Mouse (Mus musculus) hindbrain, embryonic 11.5 days (tissue): Measurements from ENCODE around the gene Nfs1. TPM values are rescaled to one million over a fixed set of nuclear protein-coding genes. Genes with fewer than 3 reads are reported as not detected.
"Not testable (repeated sequence)": the region's sequence is repeated elsewhere in the genome, so short reads cannot be mapped to it uniquely, and the experiment has no call there.

Source experiments
- ATAC-seq: fragments of 200-750 bp; cut with Nextera tagmentation; 2 replicates; pipeline ENCODE4 v1.8.0; 2017; ENCODE audit warnings: mild to moderate bottlenecking, moderate TSS enrichment, moderate library complexity; ENCODE audit not compliant: low FRiP score
- DNase-seq: peaks from one replicate; pipeline ENCODE4 v3.0.0-alpha.2; 2015; ENCODE audit warnings: low spot score
- H3K27ac ChIP-seq: fragments of 300-500 bp; sonication (generic); 2 replicates; pipeline ENCODE4 v1.5.1; 2014; ENCODE audit warnings: mild to moderate bottlenecking, low read depth, low read length
- H3K27me3 ChIP-seq: fragments of 300-500 bp; sonication (generic); 2 replicates; pipeline ENCODE4 v1.6.1; 2014; ENCODE audit warnings: mild to moderate bottlenecking, low read length, moderate library complexity, mixed read lengths; ENCODE audit not compliant: control insufficient read depth, insufficient read depth
- H3K36me3 ChIP-seq: fragments of 300-500 bp; sonication (generic); 2 replicates; pipeline ENCODE4 v1.6.1; 2014; ENCODE audit warnings: mild to moderate bottlenecking, low read length, moderate library complexity, mixed read lengths; ENCODE audit not compliant: control insufficient read depth, insufficient read depth
- H3K4me1 ChIP-seq: fragments of 300-500 bp; sonication (generic); replicated peaks from 2 replicates; pipeline ENCODE4 v1.6.1; 2014; ENCODE audit warnings: low read length, mixed read lengths; ENCODE audit not compliant: control insufficient read depth, insufficient read depth
- H3K4me2 ChIP-seq: fragments of 300-500 bp; sonication (generic); replicated peaks from 2 replicates; pipeline ENCODE4 v1.6.1; 2014; ENCODE audit warnings: mild to moderate bottlenecking, low read depth, low read length
- H3K4me3 ChIP-seq: fragments of 300-500 bp; sonication (generic); 2 replicates; pipeline ENCODE4 v1.5.1; 2014; ENCODE audit warnings: low read depth, low read length
- H3K9ac ChIP-seq: fragments of 300-500 bp; sonication (generic); 2 replicates; pipeline ENCODE4 v1.6.1; 2014; ENCODE audit warnings: low read depth, low read length
- H3K9me3 ChIP-seq: fragments of 300-500 bp; sonication (generic); 2 replicates; pipeline ENCODE4 v1.6.1; 2016; ENCODE audit warnings: low read length; ENCODE audit not compliant: control insufficient read depth
- WGBS: fragments of 180-500 bp; shearing (Covaris S2); extraction: QIAGEN DNeasy Blood & Tissue Kit; methylation state at CpG from one replicate; pipeline ENCODE4 v1.1.7; 2014; 5-methylcytosine and 5-hydroxymethylcytosine counted together
- polyA plus RNA-seq: library from polyadenylated mRNA; unstranded; fragments of >200 nt; fragmentation: Nextera tagmentation; extraction: Ambion mirVana; gene quantifications from 2 replicates; pipeline ENCODE4 v1.2.1, GENCODE M21; 2014

The Nfs1 gene
- polyA plus RNA-seq, 1 experiment from 2014 or later: 37.7 TPM

GRCm38 (mm10) chr2:156126992-156127391 is 17.0 kb downstream of the Nfs1 start, which contains the start of gene Gm28036:
Gene Gm28036, minus strand, starts transcription at chr2:156127092.
- H3K4me3 ChIP-seq: no peak within 1 kb of the TSS
- no peak within 1 kb of the TSS for H3K9ac ChIP-seq
- DNase-seq (no peak), ATAC-seq (no peak)
- H3K36me3 ChIP-seq: peaks cover 5% of the 10 kb centered on the region; the same call in 1 of the 2 replicates
- no peaks in the 10 kb centered on the region for H3K9me3 ChIP-seq
- H3K27me3 ChIP-seq: no peaks in the 10 kb centered on the region
- H3K4me1 ChIP-seq: no peaks in the 10 kb centered on the region
- 95% methylated on average over 5 of the region's 5 CpGs for WGBS
- H3K27ac ChIP-seq: no peak within 1 kb of the TSS
- H3K4me2 ChIP-seq: no peak within 1 kb of the TSS

GRCm38 (mm10) chr2:156123731-156124130 is 20.3 kb downstream of the Nfs1 start:
- no peak for ATAC-seq
- Histone ChIP-seq H3K4me2 (no peak overlapping the region), H3K9me3 (no peaks in the 10 kb centered on the region), H3K27ac (no peak overlapping the region), H3K36me3 (peaks cover 5% of the 10 kb centered on the region; the same call in 1 of the 2 replicates), H3K4me1 (no peaks in the 10 kb centered on the region), H3K27me3 (no peaks in the 10 kb centered on the region), H3K4me3 (no peak overlapping the region), H3K9ac (no peak overlapping the region)
- WGBS: 96% methylated on average over 5 of the region's 5 CpGs
- no peak for DNase-seq

- DNase-seq: no peak
- H3K9ac ChIP-seq: no peak overlapping the region
- no peaks in the 10 kb centered on the region for H3K4me1 ChIP-seq
- no peaks in the 10 kb centered on the region for H3K9me3 ChIP-seq
- no peaks in the 10 kb centered on the region for H3K27me3 ChIP-seq
- H3K27ac ChIP-seq: no peak overlapping the region
- no peak overlapping the region for H3K4me2 ChIP-seq
- H3K36me3 ChIP-seq: peaks cover 5% of the 10 kb centered on the region; the same call in 1 of the 2 replicates
- H3K4me3 ChIP-seq: no peak overlapping the region
- no peak for ATAC-seq
These were observed 24.4 kb downstream of the Nfs1 start for GRCm38 (mm10) chr2:156119566-156119965.

GRCm38 (mm10) chr2:156112080-156112423 is 31.9 kb downstream of the Nfs1 start:
- peak; percentile 2; the same call in 1 of the 2 replicates for ATAC-seq
- H3K9me3 ChIP-seq, H3K27me3 ChIP-seq, DNase-seq, H3K4me1 ChIP-seq, H3K36me3 ChIP-seq: not testable (repeated sequence)
- Histone ChIP-seq H3K4me3 (peak overlapping the region; percentile 96), H3K9ac (peak overlapping the region; percentile 98; the same call in 1 of the 2 replicates), H3K4me2 (peak overlapping the region; percentile 32), H3K27ac (peak overlapping the region; percentile 89; the same call in 1 of the 2 replicates)
- WGBS: 25% methylated on average over 5 of the region's 5 CpGs

- H3K9me3 ChIP-seq: no peaks in the 10 kb centered on the region
- under 1% methylated on average over 65 of the region's 74 CpGs for WGBS
These were observed 32.5 kb downstream of the Nfs1 start, which contains the start of the genes Cpne1 and Rbm12 for GRCm38 (mm10) chr2:156111358-156112079. Gene Cpne1, minus strand, starts transcription at chr2:156111965. Gene Rbm12, minus strand, starts transcription at chr2:156111978.

GRCm38 (mm10) chr2:156110627-156111357 is 33.2 kb downstream of the Nfs1 start:
- 1% methylated on average over 16 of the region's 16 CpGs for WGBS
- Histone ChIP-seq H3K4me3 (peak overlapping the region; percentile 96), H3K9me3 (no peaks in the 10 kb centered on the region), H3K36me3 (no peaks in the 10 kb centered on the region), H3K27ac (peak overlapping the region; percentile 89; the same call in 1 of the 2 replicates), H3K9ac (peak overlapping the region; percentile 98), H3K27me3 (no peaks in the 10 kb centered on the region), H3K4me1 (0 out of 2 replicates have a peak, but pooled peaks cover 2% of the 10 kb centered on the region), H3K4me2 (peak overlapping the region; percentile 55)
- peak; percentile 67 for ATAC-seq
- peak; percentile 64 for DNase-seq

More at GRCm38 (mm10) chr2:156111358-156112079, 32.5 kb downstream of the Nfs1 start, which contains the start of the genes Cpne1 and Rbm12:
- H3K4me3 ChIP-seq: peak within 1 kb of the TSS; percentile 96
- H3K9ac ChIP-seq: peak within 1 kb of the TSS; percentile 98
- H3K27ac ChIP-seq: peak within 1 kb of the TSS; percentile 89
- H3K36me3 ChIP-seq: no peaks in the 10 kb centered on the region
- ATAC-seq: peak; percentile 93
- DNase-seq: peak; percentile 95
- H3K4me2 ChIP-seq: peak within 1 kb of the TSS; percentile 55
- 0 out of 2 replicates have a peak, but pooled peaks cover 2% of the 10 kb centered on the region for H3K4me1 ChIP-seq
- H3K27me3 ChIP-seq: no peaks in the 10 kb centered on the region

- no peaks in the 10 kb centered on the region for H3K27me3 ChIP-seq
- 0 out of 2 replicates have a peak, but pooled peaks cover 2% of the 10 kb centered on the region for H3K4me1 ChIP-seq
- H3K27ac ChIP-seq: no peak overlapping the region
- no peak overlapping the region for H3K4me2 ChIP-seq
- ATAC-seq: no peak
- H3K9ac ChIP-seq: no peak overlapping the region
- no peak overlapping the region for H3K4me3 ChIP-seq
- no peaks in the 10 kb centered on the region for H3K9me3 ChIP-seq
- H3K36me3 ChIP-seq: peaks cover 3% of the 10 kb centered on the region; the same call in 1 of the 2 replicates
- no peak for DNase-seq
- 85% methylated on average over 5 of the region's 5 CpGs for WGBS
These were observed 52.1 kb downstream of the Nfs1 start for GRCm38 (mm10) chr2:156091926-156092325.

GRCm38 (mm10) chr2:156089799-156090198 is 54.2 kb downstream of the Nfs1 start:
- Histone ChIP-seq H3K9me3 (no peaks in the 10 kb centered on the region), H3K4me1 (0 out of 2 replicates have a peak, but pooled peaks cover 2% of the 10 kb centered on the region), H3K27ac (no peak overlapping the region), H3K27me3 (no peaks in the 10 kb centered on the region), H3K36me3 (no peaks in the 10 kb centered on the region), H3K4me3 (no peak overlapping the region), H3K4me2 (no peak overlapping the region), H3K9ac (no peak overlapping the region)
- ATAC-seq (peak; percentile 53; the same call in 1 of the 2 replicates), DNase-seq (peak; percentile 15)
- 45% methylated on average over 1 of the region's 1 CpGs for WGBS
